Mouse (Mus musculus) heart, postnatal 4 days (tissue): ENCODE data around the gene Kmo. TPM values are rescaled to one million over a fixed set of nuclear protein-coding genes. Genes with fewer than 3 reads are reported as not detected.

ENCODE experiments used
- DNase-seq: peaks from one replicate; pipeline ENCODE4 v3.0.0; 2021
- total RNA-seq, 2 experiments: library from RNA; stranded (reverse); gene quantifications; 2 replicates each; pipeline ENCODE4 v1.2.3; 2021

The Kmo gene
- total RNA-seq, 2 experiments from 2014 or later: not detected

DNA sequence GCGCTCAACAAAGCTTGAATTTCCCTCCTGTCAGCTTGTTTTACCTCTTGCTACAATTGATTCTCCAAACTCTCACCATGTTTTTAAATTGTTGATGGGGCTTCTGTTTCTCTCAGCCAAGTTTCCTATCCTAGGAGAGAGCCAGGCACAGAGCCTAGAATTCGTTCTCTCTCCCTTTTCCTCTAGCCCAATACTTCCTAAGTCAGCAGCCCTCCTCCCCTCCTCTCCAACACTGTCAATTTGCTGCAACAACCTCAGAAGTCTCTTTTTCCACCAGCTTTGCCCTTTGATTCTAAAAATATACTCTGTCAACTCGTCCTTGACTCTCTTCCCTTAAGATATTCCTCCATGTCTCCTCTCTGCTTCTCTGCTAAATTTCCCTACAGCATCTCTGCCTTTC lies 79.2 kb downstream of the Kmo start:
- no peak for DNase-seq

DNA sequence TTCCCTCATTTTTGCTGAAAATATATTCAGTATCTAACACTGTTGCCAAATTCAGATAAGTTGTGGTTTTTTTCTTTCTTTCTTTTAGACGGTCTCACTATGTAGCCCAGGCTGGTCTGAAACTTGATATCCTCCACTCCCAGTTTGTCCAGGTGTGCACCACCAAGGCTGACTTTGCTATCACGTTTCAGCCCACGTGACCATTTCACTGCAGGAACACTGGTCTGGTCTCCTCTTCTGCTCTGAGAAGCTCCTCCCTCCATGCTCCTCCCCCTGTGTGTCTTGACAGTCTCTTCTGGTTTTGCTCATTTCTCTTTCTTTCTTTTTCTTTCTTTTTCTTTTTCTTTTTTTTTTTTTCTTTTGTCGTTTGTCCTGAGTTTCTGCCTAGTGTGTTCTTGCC lies 79.6 kb downstream of the Kmo start:
- no peak for DNase-seq

DNA sequence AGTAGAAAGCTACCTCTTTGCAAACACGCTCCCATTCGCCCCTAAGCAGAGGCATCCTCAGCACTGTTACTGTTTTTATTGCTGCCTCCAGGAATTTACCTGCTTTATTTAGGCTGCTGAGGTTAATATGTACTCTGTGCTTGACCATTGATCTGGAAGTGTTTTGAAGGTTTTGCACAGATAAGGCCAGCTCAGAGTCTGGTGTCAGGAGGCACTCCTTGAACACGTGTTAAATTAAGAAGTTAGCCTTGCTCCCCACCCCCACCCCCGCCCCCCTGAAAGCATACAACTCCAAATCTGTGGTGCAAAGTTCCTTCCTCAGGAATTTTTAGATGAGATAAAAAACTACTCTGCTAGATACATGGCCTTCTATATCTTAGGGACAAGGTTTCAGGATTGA lies 81.0 kb downstream of the Kmo start:
- DNase-seq: no peak

DNA sequence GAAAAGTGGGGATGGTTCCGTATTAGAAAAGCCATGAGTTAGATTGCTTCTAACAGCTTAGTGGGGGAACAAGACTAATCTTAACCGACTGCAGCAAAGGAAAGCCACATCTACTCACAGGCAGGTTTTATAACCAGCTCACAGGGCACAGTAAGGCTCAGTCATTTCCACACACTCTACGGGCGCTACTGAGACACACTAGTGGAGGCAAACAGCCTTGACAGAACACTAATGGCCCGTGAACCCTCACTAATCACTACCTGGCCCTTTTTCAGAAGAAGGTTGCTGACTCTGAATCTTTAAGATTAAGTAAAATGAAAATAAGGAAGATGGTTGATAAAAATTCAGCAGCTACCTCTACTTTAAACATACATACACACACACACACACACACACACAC lies 87.4 kb downstream of the Kmo start:
- no peak for DNase-seq

DNA sequence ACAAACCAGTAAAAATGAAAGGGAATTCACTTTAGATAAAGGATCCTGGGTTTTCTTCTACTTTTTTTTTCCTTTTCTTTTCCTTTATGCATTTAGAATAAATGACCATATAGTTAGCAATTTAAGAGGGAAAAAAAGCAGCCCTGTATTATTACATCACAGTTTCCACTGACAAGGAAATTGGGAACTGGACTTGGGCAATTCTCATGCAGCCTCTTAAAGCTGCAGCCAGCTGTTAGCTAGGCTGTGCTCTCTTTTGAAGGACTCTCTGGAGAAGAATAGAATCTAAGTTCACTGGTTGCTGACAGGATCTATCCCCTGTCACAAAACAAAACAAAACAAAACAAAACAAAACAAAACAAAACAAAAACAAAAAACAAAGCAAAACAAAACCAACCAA lies 87.8 kb downstream of the Kmo start:
- peak; percentile 15 for DNase-seq

Other genes with a start within 250 kb of the Kmo start
- gene Rgs7, start 127.9 kb upstream of the Kmo start, total RNA-seq: 1 to 10 TPM; 1.5 to 2.0 TPM
- gene Fh1, start 5.3 kb downstream of the Kmo start, total RNA-seq: 100 to 1,000 TPM; 428 to 435 TPM
- 10 to 100 TPM in 1 of 2 experiments, 1 to 10 TPM in 1; 9.5 to 11.3 TPM for gene Opn3, start 72.4 kb downstream of the Kmo start, total RNA-seq
- 10 to 100 TPM; 19.3 to 19.4 TPM for gene Chml, start 72.5 kb downstream of the Kmo start, total RNA-seq
- gene Wdr64, start 78.2 kb downstream of the Kmo start, total RNA-seq: not detected